Mouse (Mus musculus): ENCODE data around the gene Dusp19.

Gene Dusp19

DNA sequence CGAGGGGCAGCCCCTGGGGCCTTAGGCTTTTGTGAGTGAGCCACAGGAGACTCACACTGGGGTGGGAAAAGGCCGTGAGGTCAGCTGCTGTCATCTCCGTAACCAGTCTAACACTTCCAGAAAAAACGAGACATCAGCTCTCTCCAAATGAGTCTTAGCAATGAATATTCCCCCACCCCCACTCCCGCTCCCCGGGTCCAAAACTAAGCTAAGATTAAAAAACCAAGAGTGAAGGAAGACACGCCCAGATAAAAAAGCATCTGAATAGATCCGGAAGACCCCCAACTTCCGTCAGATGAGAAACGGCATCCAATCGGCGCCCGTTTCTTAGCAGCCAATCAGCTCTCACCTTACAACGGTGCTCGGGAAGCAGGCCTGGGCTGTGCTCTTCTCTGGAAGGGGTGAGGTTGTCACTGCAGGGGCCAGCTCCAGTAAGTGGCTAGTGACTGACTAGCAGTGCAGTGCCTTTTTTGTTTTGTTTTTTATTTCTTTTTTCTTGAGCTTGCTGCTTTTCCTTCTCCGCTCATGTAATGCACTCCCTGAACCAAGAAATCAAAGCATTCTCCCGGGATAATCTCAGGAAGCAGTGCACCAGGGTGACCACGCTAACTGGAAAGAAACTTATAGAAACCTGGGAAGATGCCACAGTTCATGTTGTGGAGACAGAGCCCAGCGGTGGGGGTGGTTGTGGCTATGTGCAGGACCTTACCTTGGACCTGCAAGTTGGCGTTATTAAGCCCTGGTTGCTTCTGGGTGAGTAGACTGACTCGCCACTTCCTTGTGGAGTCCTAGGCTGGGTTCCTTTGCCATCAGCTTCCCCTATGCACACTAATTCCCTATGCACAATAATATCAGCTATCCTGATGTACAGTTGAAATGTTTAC, at the start of gene Dusp19, which contains the start of gene Nup35:
Dusp19 (plus strand) TSS at position 192 of the 884 bp plus-strand sequence.
Nup35 (plus strand) TSS at position 383 of the 884 bp plus-strand sequence.
- in situ Hi-C loops (cut with MboI; ENCODE audit: low pct_unique_long_range_greater_than_20kb in 1 of 2, low sequenced_read_pairs in 2 of 2, unreplicated experiment in 1 of 2): no loop called here

DNA sequence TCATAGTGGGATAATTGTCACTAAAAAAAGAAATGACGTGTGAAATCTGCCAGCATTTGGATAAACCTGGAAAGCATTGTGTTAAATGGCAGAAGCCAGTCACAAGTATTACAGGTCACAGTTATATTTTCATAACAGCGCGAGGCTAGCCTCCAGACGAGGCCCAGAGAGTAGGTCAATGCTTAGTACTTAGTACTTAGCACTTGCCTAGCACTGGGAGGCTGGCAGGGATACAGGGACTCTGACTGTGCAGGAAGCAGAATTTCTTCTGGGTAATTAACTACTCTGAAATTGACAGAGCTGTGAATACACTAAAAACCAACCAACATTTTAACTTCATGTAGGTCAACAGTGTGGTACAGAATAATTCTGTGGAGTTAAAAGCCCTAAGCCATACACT, 49.4 kb upstream of the Dusp19 start:
- in situ Hi-C loops (cut with MboI; ENCODE audit: low pct_unique_long_range_greater_than_20kb in 1 of 2, low sequenced_read_pairs in 2 of 2, unreplicated experiment in 1 of 2): no loop called here

DNA sequence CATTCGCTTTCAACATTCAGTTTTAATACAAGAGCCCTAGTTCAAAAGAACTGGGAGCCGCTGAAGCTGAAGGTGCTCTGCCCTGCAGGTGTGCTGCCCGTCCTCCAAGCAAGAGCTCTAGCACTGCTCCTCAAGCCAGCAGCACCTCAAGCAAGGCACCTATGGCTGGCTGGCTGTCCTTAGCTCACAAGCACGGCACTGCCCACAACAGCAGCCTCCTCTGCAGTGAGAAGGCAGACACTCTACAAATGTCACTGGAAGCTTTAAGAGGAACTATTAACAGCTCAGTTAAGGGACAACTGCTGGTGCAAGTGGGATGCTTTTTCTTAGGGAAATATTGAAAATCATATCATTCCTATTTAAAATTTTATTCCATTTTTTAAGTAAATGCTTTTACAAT, 46.2 kb upstream of the Dusp19 start:
- in situ Hi-C loops (cut with MboI; ENCODE audit: low pct_unique_long_range_greater_than_20kb in 1 of 2, low sequenced_read_pairs in 2 of 2, unreplicated experiment in 1 of 2): no loop called here

DNA sequence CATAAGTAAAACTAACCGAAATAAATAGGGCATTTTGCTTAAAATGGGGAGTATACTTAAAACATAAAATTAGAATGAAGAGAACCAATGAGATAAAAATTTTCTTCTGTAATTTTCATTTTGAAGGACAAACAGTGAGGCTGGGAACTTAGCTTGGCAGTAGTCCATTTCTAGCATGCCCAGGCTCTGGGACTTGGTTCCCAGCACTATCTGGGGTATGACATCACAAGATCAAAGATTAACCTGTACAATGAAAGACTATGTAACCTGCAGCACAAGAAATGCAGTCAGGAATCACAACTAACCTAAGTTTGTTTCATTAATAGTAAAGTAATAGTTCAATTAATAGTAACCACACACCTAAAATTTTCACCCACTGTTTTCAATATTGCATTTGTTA, 39.6 kb upstream of the Dusp19 start:
- in situ Hi-C loops (cut with MboI; ENCODE audit: low pct_unique_long_range_greater_than_20kb in 1 of 2, low sequenced_read_pairs in 2 of 2, unreplicated experiment in 1 of 2): no loop called here

- in situ Hi-C loops (cut with MboI; ENCODE audit: low pct_unique_long_range_greater_than_20kb in 1 of 2, low sequenced_read_pairs in 2 of 2, unreplicated experiment in 1 of 2): no loop called here
Observed at GRCm38 (mm10) chr2:80579253-80579891, 37.5 kb upstream of the Dusp19 start.

DNA sequence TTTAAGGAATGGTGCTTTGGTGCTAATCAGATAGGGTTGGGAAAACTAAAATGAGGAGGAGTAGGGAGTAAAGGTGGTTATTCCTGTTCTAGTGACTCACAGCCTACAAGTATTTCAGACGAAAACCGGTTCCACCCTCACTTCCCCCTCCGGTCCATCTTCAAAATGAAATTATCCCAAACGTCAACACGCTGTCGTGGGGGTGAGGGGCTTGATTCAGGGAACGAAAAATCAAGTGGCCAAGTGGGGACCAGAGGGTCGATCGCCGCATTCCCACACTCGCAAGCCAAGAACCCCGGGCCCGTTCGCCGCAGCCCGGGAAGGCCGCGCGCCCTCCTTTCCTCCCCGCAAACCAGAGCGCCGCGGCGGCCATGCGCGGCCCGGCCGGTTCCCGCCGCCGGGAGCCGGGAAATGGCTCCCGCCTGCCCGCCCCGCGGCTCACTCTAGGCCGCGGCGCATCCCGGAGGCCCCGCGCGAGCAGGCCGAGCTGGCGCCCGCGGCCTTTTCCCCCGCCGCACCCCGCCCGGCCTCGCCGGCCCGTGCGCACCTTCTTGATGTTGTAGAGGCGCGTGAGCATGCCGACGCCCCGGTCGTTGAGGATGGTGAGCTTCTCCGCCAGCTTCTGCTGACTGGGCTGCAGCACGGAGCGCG, 36.4 kb upstream of the Dusp19 start:
- in situ Hi-C loops (cut with MboI; ENCODE audit: low pct_unique_long_range_greater_than_20kb in 1 of 2, low sequenced_read_pairs in 2 of 2, unreplicated experiment in 1 of 2): no loop called here

DNA sequence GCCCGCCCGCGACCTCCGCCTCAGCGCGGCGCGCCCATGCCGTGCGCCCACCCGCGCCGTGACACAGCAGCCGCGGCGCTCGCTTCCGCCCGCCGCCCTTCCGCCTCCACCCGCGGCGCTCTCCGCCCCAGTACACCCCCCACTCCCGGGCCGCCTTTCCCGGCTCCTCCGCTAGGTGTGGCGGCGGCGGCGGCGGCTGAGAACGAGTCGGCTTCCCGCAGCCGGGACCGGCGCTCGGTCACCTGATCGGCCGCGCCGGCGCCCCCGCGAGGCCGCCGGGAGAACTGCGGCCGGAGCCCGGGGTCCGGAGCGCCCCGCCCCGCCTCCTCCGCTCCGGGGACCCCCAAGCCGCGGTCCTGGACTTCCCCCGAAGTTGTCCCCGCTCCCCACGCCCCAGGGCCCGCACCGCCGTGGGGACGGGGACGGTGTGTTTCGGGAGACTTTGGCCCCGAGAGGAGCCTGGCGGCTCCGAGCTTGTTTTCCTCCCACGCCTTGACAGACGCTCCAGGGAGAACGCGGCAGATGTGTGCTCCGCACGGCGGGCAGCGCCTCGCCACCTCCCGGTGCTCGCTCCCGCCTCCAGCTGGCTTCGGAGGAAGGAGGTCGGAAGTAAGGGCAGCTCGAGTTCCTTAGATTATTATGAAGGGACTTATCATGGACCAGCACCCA, 35.7 kb upstream of the Dusp19 start, which contains the start of gene Nckap1:
Nckap1 (minus strand) TSS at position 338 of the 669 bp plus-strand sequence.
- in situ Hi-C loops (cut with MboI; ENCODE audit: low pct_unique_long_range_greater_than_20kb in 1 of 2, low sequenced_read_pairs in 2 of 2, unreplicated experiment in 1 of 2): no loop called here

- in situ Hi-C loops (cut with MboI; ENCODE audit: low pct_unique_long_range_greater_than_20kb in 1 of 2, low sequenced_read_pairs in 2 of 2, unreplicated experiment in 1 of 2): no loop called here
Observed at GRCm38 (mm10) chr2:80582356-80582755, 34.5 kb upstream of the Dusp19 start.

DNA sequence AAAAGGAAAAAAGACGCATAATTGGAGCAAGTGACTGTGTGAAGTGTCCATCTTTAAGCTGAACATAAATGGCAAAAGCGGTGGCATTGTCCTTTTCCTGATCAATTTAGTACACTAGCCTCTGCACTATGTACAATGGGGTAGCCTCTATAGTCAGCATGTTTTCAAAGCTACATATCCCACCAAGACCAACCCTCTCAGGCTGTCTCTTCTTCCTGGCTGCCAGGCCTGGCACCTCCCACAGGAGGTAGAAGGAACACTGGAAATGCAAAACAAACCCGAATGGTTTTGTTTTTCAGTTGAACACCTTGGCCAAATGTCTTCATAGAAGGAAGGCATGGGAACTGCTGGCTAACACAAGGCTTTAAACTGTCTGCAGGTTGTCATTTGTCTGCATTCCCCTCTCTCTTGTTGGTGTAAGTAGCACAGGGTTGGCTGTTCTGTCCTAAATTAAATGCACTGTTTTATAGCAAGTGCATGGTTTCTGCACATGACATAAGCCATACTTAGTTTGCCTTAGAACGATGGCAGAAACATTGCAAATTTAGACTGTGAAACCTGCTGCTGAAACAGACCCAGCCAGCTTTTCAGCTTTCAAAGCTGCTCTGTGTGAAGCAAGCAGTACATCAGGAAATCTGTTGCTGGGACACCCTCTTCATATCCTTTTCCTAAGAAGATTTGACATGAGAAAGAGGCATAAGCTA, 22.5 kb upstream of the Dusp19 start:
- in situ Hi-C loops (cut with MboI; ENCODE audit: low pct_unique_long_range_greater_than_20kb in 1 of 2, low sequenced_read_pairs in 2 of 2, unreplicated experiment in 1 of 2): no loop called here

GRCm38 (mm10) chr2:80596960-80597359, 19.9 kb upstream of the Dusp19 start:
- in situ Hi-C loops (cut with MboI; ENCODE audit: low pct_unique_long_range_greater_than_20kb in 1 of 2, low sequenced_read_pairs in 2 of 2, unreplicated experiment in 1 of 2): no loop called here

DNA sequence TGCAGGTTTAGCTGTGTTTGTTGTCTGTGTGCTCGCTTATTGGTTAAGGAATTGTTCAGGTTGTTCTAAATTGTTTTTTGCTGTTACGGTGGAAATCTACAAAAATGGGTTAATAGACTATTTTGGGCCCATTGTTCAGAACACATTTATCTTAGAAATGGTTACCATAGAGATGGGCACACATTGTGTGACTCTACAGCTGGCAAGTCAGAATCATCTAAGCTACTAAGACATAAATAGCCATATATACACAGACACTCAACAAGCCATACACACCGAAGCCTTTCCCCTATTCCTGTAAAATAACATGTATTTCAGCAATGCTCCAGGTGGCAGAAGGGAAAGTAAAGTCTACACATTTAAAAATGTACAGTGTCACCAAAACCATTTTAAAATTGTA, 17.0 kb upstream of the Dusp19 start:
- in situ Hi-C loops (cut with MboI; ENCODE audit: low pct_unique_long_range_greater_than_20kb in 1 of 2, low sequenced_read_pairs in 2 of 2, unreplicated experiment in 1 of 2): no loop called here

- in situ Hi-C loops (cut with MboI; ENCODE audit: low pct_unique_long_range_greater_than_20kb in 1 of 2, low sequenced_read_pairs in 2 of 2, unreplicated experiment in 1 of 2): no loop called here
Observed at GRCm38 (mm10) chr2:80600611-80601010, 16.2 kb upstream of the Dusp19 start.

GRCm38 (mm10) chr2:80602756-80603155, 14.1 kb upstream of the Dusp19 start:
- in situ Hi-C loops (cut with MboI; ENCODE audit: low pct_unique_long_range_greater_than_20kb in 1 of 2, low sequenced_read_pairs in 2 of 2, unreplicated experiment in 1 of 2): no loop called here

- in situ Hi-C loops (cut with MboI; ENCODE audit: low pct_unique_long_range_greater_than_20kb in 1 of 2, low sequenced_read_pairs in 2 of 2, unreplicated experiment in 1 of 2): no loop called here
Observed at GRCm38 (mm10) chr2:80603771-80604426, 12.9 kb upstream of the Dusp19 start.

DNA sequence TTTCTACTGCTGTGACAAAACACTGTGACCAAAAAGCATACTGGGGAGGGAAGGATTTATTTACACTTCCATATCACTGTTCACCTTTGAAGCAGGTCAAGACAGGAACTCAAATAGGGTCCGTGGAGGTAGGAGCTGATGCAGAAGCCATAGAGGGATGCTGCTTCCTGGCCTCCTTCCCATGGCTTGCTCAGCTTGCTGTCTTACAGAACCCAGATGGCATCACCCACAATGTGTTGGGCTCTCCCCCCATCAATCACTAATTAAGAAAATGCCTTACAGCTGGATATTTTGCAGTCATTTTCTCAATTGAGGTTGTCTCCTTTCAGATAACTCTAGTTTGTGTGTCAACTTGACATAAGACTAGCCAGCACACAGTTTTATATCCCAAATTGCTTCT, 4.6 kb upstream of the Dusp19 start:
- in situ Hi-C loops (cut with MboI; ENCODE audit: low pct_unique_long_range_greater_than_20kb in 1 of 2, low sequenced_read_pairs in 2 of 2, unreplicated experiment in 1 of 2): no loop called here

DNA sequence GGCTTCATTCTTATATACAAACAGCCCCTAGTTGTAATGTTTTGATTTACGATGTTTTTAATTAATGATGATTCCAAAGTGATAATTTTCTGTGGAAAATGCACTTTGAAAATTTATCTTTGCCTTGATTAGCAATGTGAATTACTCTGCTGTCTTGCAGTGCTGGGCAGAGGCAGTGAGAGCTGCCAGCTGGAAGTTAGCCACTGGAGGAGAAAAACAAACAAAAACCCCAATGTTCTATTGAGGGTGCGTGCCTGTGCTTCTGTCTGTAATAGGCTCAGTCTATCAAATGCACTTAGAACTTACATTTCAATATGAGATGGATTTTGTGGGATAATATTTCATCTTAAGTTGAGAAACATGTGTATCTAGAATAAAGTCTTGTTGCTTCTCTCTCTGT, 4.0 kb upstream of the Dusp19 start:
- in situ Hi-C loops (cut with MboI; ENCODE audit: low pct_unique_long_range_greater_than_20kb in 1 of 2, low sequenced_read_pairs in 2 of 2, unreplicated experiment in 1 of 2): no loop called here

GRCm38 (mm10) chr2:80618991-80619390, 2.1 kb downstream of the Dusp19 start:
- in situ Hi-C loops (cut with MboI; ENCODE audit: low pct_unique_long_range_greater_than_20kb in 1 of 2, low sequenced_read_pairs in 2 of 2, unreplicated experiment in 1 of 2): no loop called here

DNA sequence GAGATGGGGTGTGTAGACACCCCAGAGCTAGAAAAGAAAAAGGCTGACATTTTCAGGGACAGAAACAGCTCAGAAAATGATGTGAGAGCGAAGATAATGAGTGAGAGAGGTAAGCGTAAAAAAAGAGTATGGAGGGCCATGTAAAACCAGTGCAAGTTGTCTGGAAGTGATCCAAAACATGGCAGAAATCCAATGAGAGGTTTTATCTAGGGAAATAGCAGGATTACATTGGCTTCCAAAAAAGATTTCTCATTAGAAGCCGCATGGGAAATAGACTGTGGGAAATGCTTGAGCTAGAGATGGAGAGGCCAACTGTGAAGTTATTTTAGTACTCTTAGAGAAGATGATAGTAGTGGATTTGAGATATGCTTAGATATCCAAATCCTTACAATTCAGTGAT, 5.1 kb downstream of the Dusp19 start:
- in situ Hi-C loops (cut with MboI; ENCODE audit: low pct_unique_long_range_greater_than_20kb in 1 of 2, low sequenced_read_pairs in 2 of 2, unreplicated experiment in 1 of 2): no loop called here
